Comparison of ENCODE assay signal across 10 mouse cellular contexts in the genomic region with DNA sequence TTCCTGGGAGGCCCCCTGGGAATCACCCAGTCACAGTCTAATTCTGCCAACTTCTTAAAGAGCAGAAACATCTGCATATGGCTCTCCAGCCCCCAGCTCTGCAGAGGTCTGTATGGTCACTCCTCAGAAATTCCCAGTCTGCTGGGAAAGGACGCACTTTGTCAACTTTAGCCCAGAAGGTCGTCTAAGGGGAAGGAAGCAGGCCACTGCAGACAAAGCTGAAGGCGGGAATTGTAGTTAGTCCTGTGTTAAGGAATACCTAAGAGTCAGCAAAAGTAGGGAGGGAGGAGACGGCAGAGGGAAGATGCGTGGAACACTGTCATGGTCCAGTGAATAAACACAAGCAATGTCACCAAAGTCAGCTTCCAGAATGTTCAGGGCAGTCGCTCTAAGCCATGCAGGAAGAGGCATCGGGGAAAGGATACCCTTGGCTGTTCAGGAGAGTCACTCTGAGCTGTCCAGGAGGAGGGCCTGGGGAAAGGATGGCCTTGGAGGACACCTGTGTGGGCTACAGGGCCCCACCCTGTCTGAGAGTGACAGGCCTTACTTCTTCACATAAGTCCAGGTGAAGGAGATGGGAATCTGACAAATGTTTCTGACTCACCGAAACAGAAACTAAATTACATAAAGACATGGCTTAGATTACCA.
DNase-seq lines count a peak whose midpoint lies in the region; ATAC-seq and TF ChIP-seq lines count a peak whose summit lies in the region.
"Had no signal": no experiment of that assay in that cellular context is flagged by ENCODE, and none has a peak within 500 bp of the region (broad histone marks: within the 10 kb centered on the region; RNA-seq: fewer than 3 reads in every experiment).

No protein-coding gene starts in this region.

- peak; percentile 97 for DNase-seq in heart, adult 11 months
- no peak for DNase-seq in heart, postnatal 25 days (ENCODE audit: low spot score)
- DNase-seq in Patski (ENCODE audit: low read depth, low spot score), result no peak
- peak; percentile 38 to 42 for DNase-seq in heart, postnatal 10 days
- no peak for DNase-seq in limb, embryonic 10.5 days (ENCODE audit: low spot score)
- DNase-seq in ovary, postnatal 36 days (ENCODE audit: low spot score), result no peak
- no peak for DNase-seq in ovary, postnatal 14 days (ENCODE audit: low spot score)
- no peak for DNase-seq in spleen, postnatal 36 days (ENCODE audit: low spot score in 2 of 2)

- peaks cover 14% of the 10 kb centered on the region for H3K4me1 ChIP-seq in limb, embryonic 10.5 days
- H3K4me1 ChIP-seq: neural tube, embryonic 12.5 days had no signal

- CTCF ChIA-PET in Patski (lab: Charles Lee), result interaction anchor here (1.4 to 1.6 kb wide), 2 partner anchors 15 to 19 kb away, joined by 4 to 5 read pairs; no protein-coding TSS in a partner anchor

- H3K36me3 ChIP-seq in limb, embryonic 10.5 days, result no peaks in the 10 kb centered on the region
- H3K36me3 ChIP-seq: embryonic facial prominence, embryonic 15.5 days; neural tube, embryonic 12.5 days had no signal

- intact Hi-C loops in heart, postnatal 25 days (cut with DNase I), result no loop called here
- intact Hi-C loops in heart, postnatal 10 days (cut with DNase I), result no loop called here

- no peak for TF ChIP-seq CTCF in Patski (IDR thresholded peaks at IDR 0.05)

- peak; percentile 48 for ATAC-seq in Patski

- no peaks in the 10 kb centered on the region for H3K27me3 ChIP-seq in Patski
- H3K27me3 ChIP-seq in limb, embryonic 10.5 days (ENCODE audit: low read depth, poor library complexity, severe bottlenecking), result no peaks in the 10 kb centered on the region
- H3K27me3 ChIP-seq: embryonic facial prominence, embryonic 15.5 days; neural tube, embryonic 12.5 days had no signal

- 0 out of 2 replicates have a peak overlapping the region, but pooled peaks have one; percentile 14 for H3K27ac ChIP-seq in limb, embryonic 10.5 days
- H3K27ac ChIP-seq: embryonic facial prominence, embryonic 15.5 days; neural tube, embryonic 12.5 days had no signal

- in situ Hi-C loops in Patski (cut with MboI; ENCODE audit: low pct_unique_long_range_greater_than_20kb), result no loop called here

- H3K9me3 ChIP-seq in limb, embryonic 10.5 days (replicated peaks), result no peaks in the 10 kb centered on the region
- H3K9me3 ChIP-seq: embryonic facial prominence, embryonic 15.5 days; neural tube, embryonic 12.5 days had no signal

- H3K4me3 ChIP-seq in limb, embryonic 10.5 days, result no peak overlapping the region
- H3K4me3 ChIP-seq: embryonic facial prominence, embryonic 15.5 days; neural tube, embryonic 12.5 days had no signal

- POLR2A ChIA-PET in Patski (lab: Charles Lee), result no interaction called here

- WGBS in limb, embryonic 10.5 days, result 63% methylated on average over 8 of the region's 8 CpGs

Comparison
In these comparisons a context has a peak if more than half of its experiments do, and no peak if none do; other contexts are left out.
1. DNase-seq: peak in heart, adult 11 months (single experiment) and heart, postnatal 10 days (2 of 2); none in heart, postnatal 25 days (single experiment), Patski (single experiment), limb, embryonic 10.5 days (single experiment), ovary, postnatal 36 days (single experiment), ovary, postnatal 14 days (single experiment) and spleen, postnatal 36 days (0 of 2).